Mouse (Mus musculus) megakaryocyte, adult 5-6 weeks (primary cell): ENCODE data around the gene Stx5a. TPM values are rescaled to one million over a fixed set of nuclear protein-coding genes. Genes with fewer than 3 reads are reported as not detected.

ENCODE experiments used
- ATAC-seq: 2 replicates; pipeline ENCODE4 v1.8.0; 2016; ENCODE audit warnings: mild to moderate bottlenecking, inconsistent platforms; ENCODE audit not compliant: poor library complexity, severe bottlenecking
- total RNA-seq, 2 experiments: library from RNA; stranded (forward) in 1 of 2; stranded (reverse) in 1 of 2; fragments of 153-499, 151-499 nt in 1 of 2; fragments of 221-1000, 200-1000 nt in 1 of 2; gene quantifications; 2 replicates each; pipeline versions ENCODE4 v1.2.3 to v1.2.4; 2015 to 2017

The Stx5a gene
- total RNA-seq, 2 experiments from 2014 or later, result 40.9 to 65.6 TPM

- ATAC-seq, result no peak
Observed at GRCm38 (mm10) chr19:8739646-8740045, 1.6 kb upstream of the Stx5a start.

- no peak for ATAC-seq
Observed at GRCm38 (mm10) chr19:8740603-8741002, 610 bp upstream of the Stx5a start, which contains the start of gene 1700092M07Rik. 1700092M07Rik (plus strand) TSS chr19:8740718.

GRCm38 (mm10) chr19:8742176-8742575 lies 963 bp downstream of the Stx5a start:
- no peak for ATAC-seq

- ATAC-seq, result no peak
Observed at GRCm38 (mm10) chr19:8745382-8745781, 4.2 kb downstream of the Stx5a start.

- no peak for ATAC-seq
Observed at GRCm38 (mm10) chr19:8747368-8747767, 6.2 kb downstream of the Stx5a start.

- ATAC-seq, result no peak
Observed at GRCm38 (mm10) chr19:8755652-8756051, 14.4 kb downstream of the Stx5a start.

GRCm38 (mm10) chr19:8756635-8757387 lies 15.6 kb downstream of the Stx5a start, which contains the start of gene Nxf1:
Nxf1 (plus strand) TSS chr19:8757073.
- peak; percentile 96 for ATAC-seq

GRCm38 (mm10) chr19:8757471-8757998 lies 16.3 kb downstream of the Stx5a start:
- no peak for ATAC-seq

GRCm38 (mm10) chr19:8758899-8759298 lies 17.7 kb downstream of the Stx5a start:
- no peak for ATAC-seq

GRCm38 (mm10) chr19:8760757-8761156 lies 19.5 kb downstream of the Stx5a start:
- no peak for ATAC-seq

GRCm38 (mm10) chr19:8763276-8763675 lies 22.1 kb downstream of the Stx5a start:
- peak; percentile 35; the same call in 1 of the 2 replicates for ATAC-seq

GRCm38 (mm10) chr19:8765562-8765961 lies 24.3 kb downstream of the Stx5a start:
- ATAC-seq, result no peak

GRCm38 (mm10) chr19:8770567-8771270 lies 29.5 kb downstream of the Stx5a start, which contains the start of gene Tmem223:
Tmem223 (plus strand) TSS chr19:8770996.
- peak; percentile 76 for ATAC-seq

GRCm38 (mm10) chr19:8772996-8773395 lies 31.8 kb downstream of the Stx5a start:
- no peak for ATAC-seq

- no peak for ATAC-seq
Observed at GRCm38 (mm10) chr19:8773409-8773808, 32.2 kb downstream of the Stx5a start.

- peak; percentile 92 for ATAC-seq
Observed at GRCm38 (mm10) chr19:8774086-8774835, 33.0 kb downstream of the Stx5a start, which contains the start of gene Tmem179b. Tmem179b (minus strand) TSS chr19:8774467.

- ATAC-seq, result no peak
Observed at GRCm38 (mm10) chr19:8774951-8775421, 33.8 kb downstream of the Stx5a start.

GRCm38 (mm10) chr19:8786008-8786781 lies 45.0 kb downstream of the Stx5a start, which contains the start of gene Taf6l:
Taf6l (minus strand) TSS chr19:8786417.
- peak; percentile 99 for ATAC-seq

GRCm38 (mm10) chr19:8788521-8788920 lies 47.3 kb downstream of the Stx5a start:
- no peak for ATAC-seq

GRCm38 (mm10) chr19:8789171-8789570 lies 48.0 kb downstream of the Stx5a start:
- ATAC-seq, result no peak
